Mouse (Mus musculus): ENCODE data around the gene Traf3ip2. TPM values are rescaled to one million over a fixed set of nuclear protein-coding genes. Genes with fewer than 3 reads are reported as not detected.

Traf3ip2 gene
- 29.0 and 29.6 TPM in 2 replicates for polyA plus RNA-seq (2015; fragmentation: Nextera tagmentation; extraction: Ambion mirVana)

- Histone ChIP-seq H3K4me2 (peak within 1 kb of the TSS; percentile 49), H3K4me3 (replicated peaks) (peak within 1 kb of the TSS; percentile 44), H3K9ac (peak within 1 kb of the TSS; percentile 16), H3K27ac (peak within 1 kb of the TSS; percentile 96), H3K27me3 (replicated peaks) (no peaks in the 10 kb centered on the region), H3K36me3 (peaks cover 3% of the 10 kb centered on the region; the same call in 1 of the 2 replicates), H3K9me3 (no peaks in the 10 kb centered on the region), H3K4me1 (peaks cover 28% of the 10 kb centered on the region)
- 26% methylated on average over 4 of the region's 4 CpGs for WGBS
- ATAC-seq (ENCODE audit: insufficient read depth, low FRiP score, low read depth): no peak
These were observed at the start of gene Traf3ip2 for GRCm38 (mm10) chr10:39612633-39612988. Gene Traf3ip2 (plus strand): TSS chr10:39612934.

GRCm38 (mm10) chr10:39563552-39564223 lies 49.0 kb upstream of the Traf3ip2 start:
- Histone ChIP-seq H3K9ac (no peak overlapping the region), H3K4me1 (peaks cover 18% of the 10 kb centered on the region), H3K27me3 (replicated peaks) (no peaks in the 10 kb centered on the region), H3K9me3 (no peaks in the 10 kb centered on the region), H3K4me3 (replicated peaks) (no peak overlapping the region), H3K27ac (peak overlapping the region; percentile 73), H3K4me2 (no peak overlapping the region), H3K36me3 (no peaks in the 10 kb centered on the region)
- 41% methylated on average over 24 of the region's 24 CpGs for WGBS
- ATAC-seq (ENCODE audit: insufficient read depth, low FRiP score, low read depth): peak; percentile 10; the same call in 1 of the 2 replicates

GRCm38 (mm10) chr10:39566901-39567300 lies 45.8 kb upstream of the Traf3ip2 start:
- Histone ChIP-seq H3K27me3 (replicated peaks) (no peaks in the 10 kb centered on the region), H3K36me3 (no peaks in the 10 kb centered on the region), H3K9me3 (no peaks in the 10 kb centered on the region), H3K4me3 (replicated peaks) (no peak overlapping the region), H3K4me2 (no peak overlapping the region), H3K4me1 (peaks cover 27% of the 10 kb centered on the region), H3K27ac (no peak overlapping the region), H3K9ac (no peak overlapping the region)
- 70% methylated on average over 12 of the region's 12 CpGs for WGBS
- ATAC-seq (ENCODE audit: insufficient read depth, low FRiP score, low read depth): no peak

GRCm38 (mm10) chr10:39568991-39569390 lies 43.7 kb upstream of the Traf3ip2 start:
- no peak for ATAC-seq (ENCODE audit: insufficient read depth, low FRiP score, low read depth)
- H3K27ac ChIP-seq: no peak overlapping the region
- WGBS: 63% methylated on average over 4 of the region's 4 CpGs

GRCm38 (mm10) chr10:39571011-39571410 lies 41.7 kb upstream of the Traf3ip2 start:
- peak overlapping the region; percentile 65 for H3K27ac ChIP-seq
- H3K9ac ChIP-seq: no peak overlapping the region
- H3K27me3 ChIP-seq (replicated peaks): no peaks in the 10 kb centered on the region
- H3K36me3 ChIP-seq: no peaks in the 10 kb centered on the region
- 25% methylated on average over 7 of the region's 7 CpGs for WGBS
- H3K4me1 ChIP-seq: peaks cover 25% of the 10 kb centered on the region
- H3K4me3 ChIP-seq (replicated peaks): no peak overlapping the region
- no peaks in the 10 kb centered on the region for H3K9me3 ChIP-seq
- no peak for ATAC-seq (ENCODE audit: insufficient read depth, low FRiP score, low read depth)
- H3K4me2 ChIP-seq: no peak overlapping the region

More at GRCm38 (mm10) chr10:39568991-39569390, 43.7 kb upstream of the Traf3ip2 start:
- H3K4me2 ChIP-seq: no peak overlapping the region
- no peak overlapping the region for H3K9ac ChIP-seq
- H3K27me3 ChIP-seq (replicated peaks): no peaks in the 10 kb centered on the region
- H3K9me3 ChIP-seq: no peaks in the 10 kb centered on the region
- H3K4me3 ChIP-seq (replicated peaks): no peak overlapping the region
- H3K36me3 ChIP-seq: no peaks in the 10 kb centered on the region
- H3K4me1 ChIP-seq: peaks cover 25% of the 10 kb centered on the region

GRCm38 (mm10) chr10:39572050-39572671 lies 40.6 kb upstream of the Traf3ip2 start:
- WGBS: 56% methylated on average over 9 of the region's 9 CpGs

GRCm38 (mm10) chr10:39572672-39573051 lies 40.1 kb upstream of the Traf3ip2 start:
- 29% methylated on average over 6 of the region's 6 CpGs for WGBS

More at GRCm38 (mm10) chr10:39572050-39572671, 40.6 kb upstream of the Traf3ip2 start:
- H3K4me3 ChIP-seq (replicated peaks): no peak overlapping the region
- H3K9ac ChIP-seq: no peak overlapping the region
- H3K4me1 ChIP-seq: peaks cover 25% of the 10 kb centered on the region
- H3K27ac ChIP-seq: no peak overlapping the region
- no peaks in the 10 kb centered on the region for H3K36me3 ChIP-seq
- H3K9me3 ChIP-seq: no peaks in the 10 kb centered on the region
- no peak overlapping the region for H3K4me2 ChIP-seq
- H3K27me3 ChIP-seq (replicated peaks): no peaks in the 10 kb centered on the region
- ATAC-seq (ENCODE audit: insufficient read depth, low FRiP score, low read depth): no peak

GRCm38 (mm10) chr10:39576466-39576865 lies 36.3 kb upstream of the Traf3ip2 start:
- Histone ChIP-seq H3K4me3 (replicated peaks) (no peak overlapping the region), H3K9me3 (no peaks in the 10 kb centered on the region), H3K4me2 (no peak overlapping the region), H3K27me3 (replicated peaks) (no peaks in the 10 kb centered on the region), H3K4me1 (peaks cover 13% of the 10 kb centered on the region), H3K36me3 (no peaks in the 10 kb centered on the region), H3K9ac (no peak overlapping the region), H3K27ac (no peak overlapping the region)
- no peak for ATAC-seq (ENCODE audit: insufficient read depth, low FRiP score, low read depth)
- 87% methylated on average over 6 of the region's 6 CpGs for WGBS

More at GRCm38 (mm10) chr10:39572672-39573051, 40.1 kb upstream of the Traf3ip2 start:
- H3K4me2 ChIP-seq: no peak overlapping the region
- H3K27ac ChIP-seq: peak overlapping the region; percentile 32; the same call in 1 of the 2 replicates
- peaks cover 25% of the 10 kb centered on the region for H3K4me1 ChIP-seq
- H3K4me3 ChIP-seq (replicated peaks): no peak overlapping the region
- 0 out of 2 replicates have a peak, but pooled peaks have one; percentile 24 for ATAC-seq (ENCODE audit: insufficient read depth, low FRiP score, low read depth)
- H3K9ac ChIP-seq: no peak overlapping the region
- H3K36me3 ChIP-seq: no peaks in the 10 kb centered on the region
- H3K27me3 ChIP-seq (replicated peaks): no peaks in the 10 kb centered on the region
- H3K9me3 ChIP-seq: no peaks in the 10 kb centered on the region

GRCm38 (mm10) chr10:39580477-39580876 lies 32.3 kb upstream of the Traf3ip2 start:
- H3K27me3 ChIP-seq (replicated peaks): no peaks in the 10 kb centered on the region
- no peak overlapping the region for H3K9ac ChIP-seq
- ATAC-seq (ENCODE audit: insufficient read depth, low FRiP score, low read depth): no peak
- no peaks in the 10 kb centered on the region for H3K36me3 ChIP-seq
- H3K9me3 ChIP-seq: no peaks in the 10 kb centered on the region
- H3K4me3 ChIP-seq (replicated peaks): no peak overlapping the region
- WGBS: 72% methylated on average over 8 of the region's 8 CpGs
- no peak overlapping the region for H3K27ac ChIP-seq
- no peak overlapping the region for H3K4me2 ChIP-seq
- H3K4me1 ChIP-seq: no peaks in the 10 kb centered on the region

- H3K4me3 ChIP-seq (replicated peaks): no peak overlapping the region
- no peaks in the 10 kb centered on the region for H3K36me3 ChIP-seq
- H3K27me3 ChIP-seq (replicated peaks): no peaks in the 10 kb centered on the region
- H3K4me2 ChIP-seq: no peak overlapping the region
- 0 out of 2 replicates have a peak, but pooled peaks cover 2% of the 10 kb centered on the region for H3K4me1 ChIP-seq
- no peak overlapping the region for H3K27ac ChIP-seq
- ATAC-seq (ENCODE audit: insufficient read depth, low FRiP score, low read depth): no peak
- H3K9ac ChIP-seq: no peak overlapping the region
- no peaks in the 10 kb centered on the region for H3K9me3 ChIP-seq
- WGBS: 83% methylated on average over 2 of the region's 2 CpGs
These were observed 30.3 kb upstream of the Traf3ip2 start for GRCm38 (mm10) chr10:39582385-39582784.

GRCm38 (mm10) chr10:39583718-39584117 lies 29.0 kb upstream of the Traf3ip2 start:
- no peak overlapping the region for H3K27ac ChIP-seq
- no peaks in the 10 kb centered on the region for H3K27me3 ChIP-seq (replicated peaks)
- ATAC-seq (ENCODE audit: insufficient read depth, low FRiP score, low read depth): no peak
- H3K4me3 ChIP-seq (replicated peaks): no peak overlapping the region
- peaks cover 12% of the 10 kb centered on the region; the same call in 1 of the 2 replicates for H3K4me1 ChIP-seq
- no peak overlapping the region for H3K9ac ChIP-seq
- no peak overlapping the region for H3K4me2 ChIP-seq
- WGBS: 82% methylated on average over 12 of the region's 12 CpGs
- H3K36me3 ChIP-seq: no peaks in the 10 kb centered on the region
- H3K9me3 ChIP-seq: no peaks in the 10 kb centered on the region

GRCm38 (mm10) chr10:39587290-39587925 lies 25.3 kb upstream of the Traf3ip2 start:
- H3K4me2 ChIP-seq: no peak overlapping the region
- H3K27ac ChIP-seq: no peak overlapping the region
- H3K4me3 ChIP-seq (replicated peaks): no peak overlapping the region
- no peaks in the 10 kb centered on the region for H3K27me3 ChIP-seq (replicated peaks)
- no peaks in the 10 kb centered on the region for H3K36me3 ChIP-seq
- 35% methylated on average over 5 of the region's 5 CpGs for WGBS
- peaks cover 12% of the 10 kb centered on the region; the same call in 1 of the 2 replicates for H3K4me1 ChIP-seq
- no peak overlapping the region for H3K9ac ChIP-seq
- no peak for ATAC-seq (ENCODE audit: insufficient read depth, low FRiP score, low read depth)
- H3K9me3 ChIP-seq: no peaks in the 10 kb centered on the region
